Mouse (Mus musculus): ENCODE data around the gene Isl2. TPM values are rescaled to one million over a fixed set of nuclear protein-coding genes. Genes with fewer than 3 reads are reported as not detected.

The Isl2 gene
- 1.8 and 2.5 TPM in 2 replicates for polyA plus RNA-seq (2015; fragmentation: Nextera tagmentation; extraction: Ambion mirVana)

DNA sequence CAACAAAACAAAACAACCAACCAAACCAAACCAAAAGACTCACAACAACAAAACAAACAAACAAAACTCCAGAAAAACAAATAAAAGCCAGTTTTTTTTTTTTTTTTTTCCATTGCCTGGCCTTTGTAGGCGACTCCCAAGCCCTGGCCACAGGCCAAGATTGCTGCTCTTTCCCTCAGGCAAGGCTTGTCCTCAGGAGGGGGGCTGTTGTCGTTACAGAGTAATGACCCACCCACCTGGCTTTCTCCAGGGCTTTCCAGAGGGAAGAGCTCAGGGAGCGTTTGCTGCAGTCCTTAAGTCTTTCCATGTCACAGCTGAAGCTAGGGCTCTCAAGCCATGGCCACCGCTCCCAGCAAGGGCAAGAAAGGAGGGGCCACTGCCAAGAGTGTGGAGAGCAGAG is at the start of gene Isl2:
TSS of gene Isl2 (plus strand) at position 296 of the 400 bp plus-strand sequence.
- DNase-seq (ENCODE audit: low spot score) (no peak), ATAC-seq (ENCODE audit: low FRiP score, low TSS enrichment) (no peak)
- Histone ChIP-seq H3K27ac (replicated peaks) (no peak within 1 kb of the TSS), H3K36me3 (ENCODE audit: control insufficient read depth, insufficient read depth, low read length) (no peaks in the 10 kb centered on the region), H3K9me3 (ENCODE audit: control insufficient read depth, low read length) (no peaks in the 10 kb centered on the region), H3K27me3 (ENCODE audit: control insufficient read depth, insufficient read depth, low read length) (peaks cover 3% of the 10 kb centered on the region; the same call in 1 of the 2 replicates), H3K4me1 (replicated peaks; ENCODE audit: control insufficient read depth, insufficient read depth) (no peaks in the 10 kb centered on the region), H3K4me2 (replicated peaks; ENCODE audit: low read depth) (peak within 1 kb of the TSS; percentile 74), H3K4me3 (ENCODE audit: low read depth, low read length) (peak within 1 kb of the TSS; percentile 23; the same call in 1 of the 2 replicates), H3K9ac (ENCODE audit: low read length) (no peak within 1 kb of the TSS)
- 24% methylated on average over 4 of the region's 4 CpGs for WGBS
- no peak for TF ChIP-seq EP300 (optimal IDR thresholded peaks at IDR 0.05)

DNA sequence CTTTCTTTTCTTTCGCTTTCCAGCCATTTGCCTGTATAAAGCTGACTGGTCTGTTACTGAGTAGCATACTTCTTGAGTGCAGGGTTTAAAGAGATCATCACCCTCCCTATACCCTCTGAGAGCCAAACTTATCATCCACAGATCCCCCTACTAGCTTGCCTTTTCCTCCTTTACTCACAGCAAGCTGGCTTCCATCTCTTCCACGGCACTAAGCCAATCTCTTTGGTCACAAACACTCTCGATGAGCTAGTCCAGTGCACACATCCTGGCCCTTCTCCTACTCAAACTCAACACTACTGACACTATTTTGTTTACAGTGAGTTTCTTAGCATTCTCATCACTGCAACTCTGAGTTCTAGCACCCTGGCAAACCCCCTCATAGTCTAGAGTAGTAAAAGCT is 30.6 kb upstream of the Isl2 start:
- Histone ChIP-seq H3K27me3 (ENCODE audit: control insufficient read depth, insufficient read depth, low read length) (no peaks in the 10 kb centered on the region), H3K4me1 (replicated peaks; ENCODE audit: control insufficient read depth, insufficient read depth) (peaks cover 3% of the 10 kb centered on the region), H3K9me3 (ENCODE audit: control insufficient read depth, low read length) (no peaks in the 10 kb centered on the region), H3K4me2 (replicated peaks; ENCODE audit: low read depth) (no peak overlapping the region), H3K27ac (replicated peaks) (no peak overlapping the region), H3K36me3 (ENCODE audit: control insufficient read depth, insufficient read depth, low read length) (no peaks in the 10 kb centered on the region), H3K9ac (ENCODE audit: low read length) (no peak overlapping the region), H3K4me3 (ENCODE audit: low read depth, low read length) (no peak overlapping the region)
- no peak for TF ChIP-seq EP300 (optimal IDR thresholded peaks at IDR 0.05)
- ATAC-seq (ENCODE audit: low FRiP score, low TSS enrichment) (no peak), DNase-seq (ENCODE audit: low spot score) (no peak)
- WGBS, result 67% methylated on average over 3 of the region's 3 CpGs

DNA sequence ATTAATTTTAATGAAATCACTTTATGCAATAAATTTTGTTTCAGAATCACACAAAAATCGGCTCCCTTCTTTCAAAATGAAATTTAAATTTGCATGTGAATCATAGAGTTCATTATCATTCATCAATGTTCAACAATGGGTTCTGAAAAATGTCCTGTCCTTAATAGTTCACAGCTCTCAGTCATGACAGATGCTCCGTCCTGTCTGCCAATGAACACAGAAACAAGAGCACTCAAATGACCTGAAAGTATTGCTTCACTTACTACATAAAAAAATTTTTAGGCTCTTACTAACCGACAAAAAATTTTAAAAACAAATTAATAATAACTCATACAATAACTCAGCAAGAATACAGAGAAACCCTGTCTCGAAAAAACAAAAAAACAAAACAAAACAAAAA is 29.8 kb upstream of the Isl2 start:
- Histone ChIP-seq H3K36me3 (ENCODE audit: control insufficient read depth, insufficient read depth, low read length) (no peaks in the 10 kb centered on the region), H3K4me1 (replicated peaks; ENCODE audit: control insufficient read depth, insufficient read depth) (peaks cover 3% of the 10 kb centered on the region), H3K4me3 (ENCODE audit: low read depth, low read length) (no peak overlapping the region), H3K4me2 (replicated peaks; ENCODE audit: low read depth) (no peak overlapping the region), H3K9me3 (ENCODE audit: control insufficient read depth, low read length) (no peaks in the 10 kb centered on the region), H3K27me3 (ENCODE audit: control insufficient read depth, insufficient read depth, low read length) (no peaks in the 10 kb centered on the region), H3K27ac (replicated peaks) (no peak overlapping the region), H3K9ac (ENCODE audit: low read length) (no peak overlapping the region)
- TF ChIP-seq EP300 (optimal IDR thresholded peaks at IDR 0.05) (no peak), CTCF (IDR thresholded peaks at IDR 0.05; ENCODE audit: low read depth) (no peak)
- DNase-seq (ENCODE audit: low spot score), result no peak
- ATAC-seq (ENCODE audit: low FRiP score, low TSS enrichment), result no peak
- 66% methylated on average over 4 of the region's 4 CpGs for WGBS

DNA sequence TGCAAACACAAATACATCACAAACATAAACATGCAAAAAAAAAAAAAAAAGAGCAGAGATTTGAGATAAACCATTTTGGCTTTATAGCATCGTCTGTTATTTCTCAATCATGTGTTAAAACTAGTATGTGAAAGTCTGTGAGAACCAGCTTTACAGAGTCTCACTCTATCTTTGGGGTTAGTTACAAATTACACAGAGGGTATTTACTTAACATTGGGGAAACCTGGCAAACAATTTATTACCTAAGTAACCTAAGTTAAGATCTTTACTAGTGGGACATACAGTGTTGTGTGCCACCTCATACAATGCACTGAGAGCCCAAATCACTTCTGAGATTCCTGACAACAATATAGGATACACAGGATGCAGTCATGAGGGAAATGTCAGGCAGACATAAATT is 28.7 kb upstream of the Isl2 start:
- Histone ChIP-seq H3K27me3 (ENCODE audit: control insufficient read depth, insufficient read depth, low read length) (no peaks in the 10 kb centered on the region), H3K4me2 (replicated peaks; ENCODE audit: low read depth) (no peak overlapping the region), H3K9me3 (ENCODE audit: control insufficient read depth, low read length) (no peaks in the 10 kb centered on the region), H3K4me3 (ENCODE audit: low read depth, low read length) (no peak overlapping the region), H3K27ac (replicated peaks) (no peak overlapping the region), H3K4me1 (replicated peaks; ENCODE audit: control insufficient read depth, insufficient read depth) (peaks cover 3% of the 10 kb centered on the region), H3K9ac (ENCODE audit: low read length) (no peak overlapping the region), H3K36me3 (ENCODE audit: control insufficient read depth, insufficient read depth, low read length) (no peaks in the 10 kb centered on the region)
- WGBS, result 45% methylated on average over 1 of the region's 1 CpGs
- TF ChIP-seq EP300 (optimal IDR thresholded peaks at IDR 0.05) (no peak), CTCF (IDR thresholded peaks at IDR 0.05; ENCODE audit: low read depth) (no peak)
- no peak for DNase-seq (ENCODE audit: low spot score)
- ATAC-seq (ENCODE audit: low FRiP score, low TSS enrichment), result no peak

DNA sequence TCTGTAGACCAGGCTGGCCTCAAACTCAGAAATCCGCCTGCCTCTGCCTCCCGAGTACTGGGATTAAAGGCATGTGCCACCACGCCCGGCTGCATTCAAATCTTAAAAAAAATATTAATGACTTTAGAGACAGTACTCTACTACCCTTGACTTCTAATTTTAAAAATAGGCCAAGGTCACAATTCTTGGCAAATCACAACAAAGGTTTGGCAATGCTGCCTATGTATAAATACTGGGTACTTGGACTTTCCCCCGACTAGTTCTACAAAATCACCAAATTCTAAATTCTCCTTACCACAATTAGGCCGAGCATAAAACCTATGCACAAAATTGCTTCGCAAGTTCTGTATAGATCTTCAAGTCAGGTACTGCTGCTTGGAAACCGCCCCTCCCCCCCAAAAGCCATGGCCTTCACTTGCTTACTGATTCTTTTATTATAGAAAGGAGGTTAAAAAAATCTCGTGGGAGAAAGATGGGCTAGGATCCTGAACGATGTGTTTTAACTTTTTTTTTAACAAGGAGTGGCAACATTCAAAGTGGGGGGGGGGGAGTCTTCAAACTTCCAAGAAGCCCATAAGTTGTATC is 27.7 kb upstream of the Isl2 start:
- no peak overlapping the region for H3K27ac ChIP-seq (replicated peaks)
- no peaks in the 10 kb centered on the region for H3K36me3 ChIP-seq (ENCODE audit: control insufficient read depth, insufficient read depth, low read length)
- TF ChIP-seq CTCF (IDR thresholded peaks at IDR 0.05; ENCODE audit: low read depth) (no peak), EP300 (optimal IDR thresholded peaks at IDR 0.05) (no peak)
- no peaks in the 10 kb centered on the region for H3K27me3 ChIP-seq (ENCODE audit: control insufficient read depth, insufficient read depth, low read length)
- peaks cover 3% of the 10 kb centered on the region for H3K4me1 ChIP-seq (replicated peaks; ENCODE audit: control insufficient read depth, insufficient read depth)
- DNase-seq (ENCODE audit: low spot score) (no peak), ATAC-seq (ENCODE audit: low FRiP score, low TSS enrichment) (no peak)
- H3K9me3 ChIP-seq (ENCODE audit: control insufficient read depth, low read length), result no peaks in the 10 kb centered on the region
- 71% methylated on average over 10 of the region's 10 CpGs for WGBS
- peak overlapping the region; percentile 88 for H3K4me3 ChIP-seq (ENCODE audit: low read depth, low read length)
- H3K9ac ChIP-seq (ENCODE audit: low read length), result peak overlapping the region; percentile 96; the same call in 1 of the 2 replicates
- H3K4me2 ChIP-seq (replicated peaks; ENCODE audit: low read depth), result peak overlapping the region; percentile 77

DNA sequence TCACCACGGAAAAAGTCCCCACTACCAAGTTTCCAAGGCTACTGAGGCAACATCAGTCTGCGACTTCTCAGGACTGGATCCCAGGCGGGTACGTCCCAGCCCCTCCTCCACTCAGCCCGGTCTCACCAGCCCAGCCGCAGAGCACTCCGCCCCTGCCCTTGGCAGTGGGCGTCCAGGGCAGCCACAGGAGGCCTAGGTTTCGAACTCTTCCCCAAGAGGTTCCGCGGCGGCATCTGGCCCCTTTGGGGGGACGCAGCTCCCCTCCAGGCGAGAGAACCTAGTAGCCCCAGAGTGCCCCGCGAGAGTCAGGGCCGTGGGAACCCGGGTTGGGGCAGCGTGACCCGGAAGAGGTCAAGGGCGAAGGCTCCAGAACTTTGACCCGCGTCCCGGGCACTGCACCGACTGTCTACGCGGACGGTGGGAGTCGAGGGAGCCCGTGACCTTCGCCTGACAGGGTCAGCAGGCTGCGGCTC is 26.9 kb upstream of the Isl2 start:
- peak; percentile 77 for ATAC-seq (ENCODE audit: low FRiP score, low TSS enrichment)
- TF ChIP-seq EP300 (optimal IDR thresholded peaks at IDR 0.05) (no peak), CTCF (IDR thresholded peaks at IDR 0.05; ENCODE audit: low read depth) (no peak)
- Histone ChIP-seq H3K27me3 (ENCODE audit: control insufficient read depth, insufficient read depth, low read length) (no peaks in the 10 kb centered on the region), H3K4me1 (replicated peaks; ENCODE audit: control insufficient read depth, insufficient read depth) (peaks cover 3% of the 10 kb centered on the region), H3K9me3 (ENCODE audit: control insufficient read depth, low read length) (no peaks in the 10 kb centered on the region), H3K4me3 (ENCODE audit: low read depth, low read length) (peak overlapping the region; percentile 88), H3K4me2 (replicated peaks; ENCODE audit: low read depth) (peak overlapping the region; percentile 77), H3K36me3 (ENCODE audit: control insufficient read depth, insufficient read depth, low read length) (no peaks in the 10 kb centered on the region), H3K9ac (ENCODE audit: low read length) (peak overlapping the region; percentile 96), H3K27ac (replicated peaks) (peak overlapping the region; percentile 97)
- peak; percentile 66 for DNase-seq (ENCODE audit: low spot score)
- WGBS, result 1% methylated on average over 31 of the region's 32 CpGs
